In the genomic region with DNA sequence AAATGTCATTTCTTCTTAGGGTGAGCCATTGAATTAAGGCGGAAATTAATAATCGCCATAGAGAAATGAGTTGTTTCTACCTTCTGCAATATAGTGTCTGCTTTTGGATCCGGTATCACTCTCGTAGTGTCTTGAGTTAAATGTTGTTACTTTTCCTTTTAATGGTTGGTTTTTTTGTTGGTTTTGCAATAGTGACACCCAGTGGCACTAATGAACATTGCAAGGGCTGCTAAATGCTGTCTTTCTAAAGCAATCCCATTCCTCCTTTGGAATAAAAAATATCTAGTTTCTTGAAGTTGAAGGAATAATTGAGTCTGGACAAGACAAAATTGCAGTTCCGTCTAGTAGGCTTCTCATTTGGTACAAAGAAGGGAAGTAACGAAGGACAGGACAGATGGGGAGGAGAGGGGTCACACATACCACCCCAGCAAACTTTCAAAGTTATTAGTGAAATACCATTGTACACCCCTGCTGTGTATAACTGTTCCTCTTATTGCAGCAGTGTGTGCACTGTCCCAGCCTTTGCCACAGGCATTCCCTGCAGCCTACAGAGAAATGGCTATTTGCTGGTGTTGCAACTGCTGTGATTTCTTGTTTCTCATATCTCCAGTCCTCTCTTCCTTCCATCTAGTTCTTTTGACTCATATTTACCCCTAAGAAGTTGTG, we compare ENCODE assay signal across 8 mouse cellular contexts.
A peak's percentile ranks its signal among the peaks of the same experiment; 100 is the strongest.
DNase-seq lines count a peak whose midpoint lies in the region; ATAC-seq and TF ChIP-seq lines count a peak whose summit lies in the region.

No protein-coding gene starts in this region.

- no peak overlapping the region for H3K4me3 ChIP-seq in cerebellum, adult 2 months (replicated peaks; ENCODE audit: insufficient read depth, low read depth, low read length)
- H3K4me3 ChIP-seq in midbrain, embryonic 15.5 days, result no peak overlapping the region

- no peaks in the 10 kb centered on the region for H3K9me3 ChIP-seq in midbrain, embryonic 15.5 days

- no peaks in the 10 kb centered on the region for H3K4me1 ChIP-seq in cerebellum, adult 2 months (ENCODE audit: control insufficient read depth, insufficient read depth, low read length)
- H3K4me1 ChIP-seq in midbrain, embryonic 15.5 days, result no peaks in the 10 kb centered on the region

- ATAC-seq in midbrain, embryonic 15.5 days (replicated peaks), result peak; percentile 70

- WGBS in cerebellum, adult 2 months, result 22% methylated on average over 6 of the region's 6 CpGs
- WGBS in midbrain, embryonic 15.5 days, result 31% methylated on average over 6 of the region's 6 CpGs

- TF ChIP-seq POLR2A in cerebellum, adult 2 months (IDR thresholded peaks at IDR 0.05; ENCODE audit: borderline replicate concordance, insufficient read depth, low read length), result no peak

- H3K27me3 ChIP-seq in cerebellum, adult 2 months (ENCODE audit: control insufficient read depth, insufficient read depth, low read length), result no peaks in the 10 kb centered on the region
- H3K27me3 ChIP-seq in midbrain, embryonic 15.5 days (replicated peaks), result no peaks in the 10 kb centered on the region

- DNase-seq in urinary bladder, postnatal 25 days (ENCODE audit: low spot score), result peak; percentile 55
- no peak for DNase-seq in urinary bladder, adult 2 months (ENCODE audit: low spot score)
- DNase-seq in cerebellum, adult 2 months, result peak; percentile 33 to 45
- peak; percentile 24 to 83 for DNase-seq in frontal cortex, adult 2 months (ENCODE audit: extremely low spot score in 1 of 2, low spot score in 1 of 2)
- peak; percentile 61 for DNase-seq in induced T-regulatory cell, adult 2 months (ENCODE audit: low read depth)
- DNase-seq in left cerebral cortex, postnatal 10 days (ENCODE audit: extremely low spot score in 1 of 2, low spot score in 2 of 2), result peak; percentile 33 to 61
- peak; percentile 37 for DNase-seq in thymus, postnatal 25 days

- H3K27ac ChIP-seq in cerebellum, adult 2 months (ENCODE audit: insufficient read depth, low read length), result no peak overlapping the region
- no peak overlapping the region for H3K27ac ChIP-seq in midbrain, embryonic 15.5 days

- peak; percentile 14; the same call in 1 of the 2 replicates for TF ChIP-seq CTCF in cerebellum, adult 2 months (IDR thresholded peaks at IDR 0.05; ENCODE audit: borderline replicate concordance, insufficient read depth, low read depth, low read length)

- H3K4me2 ChIP-seq in midbrain, embryonic 15.5 days, result no peak overlapping the region

- no peak overlapping the region for H3K9ac ChIP-seq in midbrain, embryonic 15.5 days

- intact Hi-C loops in left cerebral cortex, postnatal 10 days (cut with DNase I), result loop anchor here (2.0 kb wide), 2 partner anchors 819 to 863 kb away; a partner anchor contains a TSS

- no peaks in the 10 kb centered on the region for H3K36me3 ChIP-seq in midbrain, embryonic 15.5 days (replicated peaks)
